Mouse (Mus musculus): ENCODE data around the gene Olfr622. TPM values are rescaled to one million over a fixed set of nuclear protein-coding genes. Genes with fewer than 3 reads are reported as not detected.

Gene Olfr622
- total and polyA plus RNA-seq, 3 experiments, result not detected

DNA sequence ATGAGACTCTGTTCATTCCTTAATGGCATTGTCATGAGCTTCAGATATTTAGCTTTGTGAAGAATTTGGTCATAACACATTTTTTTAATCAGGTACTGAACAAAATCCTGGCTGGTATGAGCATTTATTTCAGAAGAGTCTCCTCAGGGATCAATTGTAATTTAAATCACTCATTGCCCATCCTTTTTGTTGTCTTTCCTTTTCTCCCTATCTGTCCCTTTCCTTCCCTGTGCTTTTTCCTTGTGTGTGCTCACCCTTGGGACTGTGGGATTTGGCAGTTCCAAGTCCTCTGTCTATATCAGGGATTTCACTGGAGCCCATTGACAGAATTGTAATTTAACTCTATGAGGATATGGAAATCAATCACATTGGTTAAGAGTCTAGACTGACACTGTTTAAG, 21.1 kb upstream of the Olfr622 start, which contains the start of gene Olfr623:
Olfr623 (minus strand) TSS at position 101 of the 400 bp plus-strand sequence.
- Histone ChIP-seq H3K79me2 (replicated peaks; ENCODE audit: control insufficient read depth, extremely low read depth, insufficient read depth, poor library complexity, severe bottlenecking) (no peaks in the 10 kb centered on the region), H3K4me1 (ENCODE audit: control insufficient read depth in 1 of 2, insufficient read depth in 2 of 2) (no peaks in the 10 kb centered on the region)

DNA sequence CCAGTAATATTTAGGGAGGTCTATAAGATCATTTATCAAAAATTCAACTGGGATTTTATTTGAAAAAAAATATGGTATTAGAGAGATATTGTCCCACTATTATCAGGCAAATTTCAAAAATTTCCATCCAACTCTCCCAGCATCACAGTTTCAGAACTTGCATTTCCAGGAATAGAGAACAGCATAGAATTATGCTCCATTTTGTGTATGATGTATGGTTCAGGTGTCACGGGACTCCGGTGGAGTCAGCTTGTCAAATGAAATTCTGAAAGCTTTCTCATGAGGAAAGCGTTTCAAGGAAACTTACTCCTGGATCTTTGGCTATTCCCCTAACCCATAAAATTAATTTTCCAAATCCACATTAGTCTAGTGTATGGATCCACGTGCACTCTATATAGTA, 1.6 kb upstream of the Olfr622 start:
- no peak overlapping the region for H3K4me2 ChIP-seq (ENCODE audit: insufficient read depth, low read depth, poor library complexity, severe bottlenecking)
- H3K9ac ChIP-seq (ENCODE audit: insufficient read depth, low read depth), result no peak overlapping the region
- in situ Hi-C loops (cut with MboI; ENCODE audit: low pct_ligation_motif_present, low pct_unique_long_range_greater_than_20kb, low sequenced_read_pairs), result no loop called here
- H3K27me3 ChIP-seq (replicated peaks), result peaks cover 3% of the 10 kb centered on the region
- TF ChIP-seq CTCF (conservative IDR thresholded peaks at IDR 0.05 in 1 of 2, IDR thresholded peaks at IDR 0.05 in 1 of 2; ENCODE audit: low read depth in 2 of 2, low read length in 2 of 2) (no peak), TBP (conservative IDR thresholded peaks at IDR 0.05; ENCODE audit: low read depth, low read length) (no peak), PAX5 (IDR thresholded peaks at IDR 0.05; ENCODE audit: low read length) (no peak), ELF1 (IDR thresholded peaks at IDR 0.05; ENCODE audit: low read depth, low read length) (no peak), BHLHE40 (IDR thresholded peaks at IDR 0.05; ENCODE audit: low read depth, low read length) (no peak), MXI1 (IDR thresholded peaks at IDR 0.05; ENCODE audit: low read depth, low read length) (no peak), RAD21 (IDR thresholded peaks at IDR 0.05; ENCODE audit: low read depth, low read length) (no peak), CHD2 (IDR thresholded peaks at IDR 0.05; ENCODE audit: low read length) (no peak), TCF12 (IDR thresholded peaks at IDR 0.05; ENCODE audit: low read depth, low read length) (no peak), JUN (IDR thresholded peaks at IDR 0.05; ENCODE audit: insufficient read depth, low read depth, low read length) (no peak), MAFK (IDR thresholded peaks at IDR 0.05; ENCODE audit: insufficient replicate concordance, low read length) (no peak), RCOR1 (conservative IDR thresholded peaks at IDR 0.05; ENCODE audit: low read depth, low read length) (no peak), ZC3H11A (IDR thresholded peaks at IDR 0.05; ENCODE audit: low read depth, low read length) (no peak), POLR2AphosphoS2 (IDR thresholded peaks at IDR 0.05; ENCODE audit: low read depth, low read length) (no peak), MAZ (IDR thresholded peaks at IDR 0.05; ENCODE audit: low read depth, low read length) (no peak), POLR2A (IDR thresholded peaks at IDR 0.05; ENCODE audit: low read depth, low read length) (no peak), KAT2A (IDR thresholded peaks at IDR 0.05; ENCODE audit: insufficient replicate concordance, low read length) (no peak), NELFE (IDR thresholded peaks at IDR 0.05; ENCODE audit: low read depth, low read length) (no peak), UBTF (IDR thresholded peaks at IDR 0.05; ENCODE audit: low read depth, low read length) (no peak)
- H3K27ac ChIP-seq (ENCODE audit: insufficient read depth, low read depth), result no peak overlapping the region
- H3K36me3 ChIP-seq (replicated peaks in 1 of 2; ENCODE audit: control insufficient read depth in 1 of 2, insufficient read depth in 1 of 2, low read length in 1 of 2), result no peaks in the 10 kb centered on the region
- H3K79me2 ChIP-seq (replicated peaks; ENCODE audit: control insufficient read depth, extremely low read depth, insufficient read depth, poor library complexity, severe bottlenecking), result no peaks in the 10 kb centered on the region
- DNase-seq (ENCODE audit: extremely low read depth), result no peak
- dilution Hi-C loops (cut with MboI; ENCODE audit: extremely low pct_ligation_motif_present, extremely low pct_unique_long_range_greater_than_20kb, low sequenced_read_pairs), result no loop called here
- no peaks in the 10 kb centered on the region for H3K4me1 ChIP-seq (ENCODE audit: control insufficient read depth in 1 of 2, insufficient read depth in 2 of 2)
- H3K4me3 ChIP-seq (replicated peaks in 1 of 3; ENCODE audit: low read depth in 2 of 3, low read length in 2 of 3, poor library complexity in 1 of 3), result no peak overlapping the region
- no peaks in the 10 kb centered on the region for H3K9me3 ChIP-seq (replicated peaks; ENCODE audit: low read length)

More for the DNA sequence above, 21.1 kb upstream of the Olfr622 start, which contains the start of gene Olfr623:
- no peak within 1 kb of the TSS for H3K4me3 ChIP-seq (replicated peaks in 1 of 3; ENCODE audit: low read depth in 2 of 3, low read length in 2 of 3, poor library complexity in 1 of 3)
- DNase-seq (ENCODE audit: extremely low read depth), result no peak
- H3K4me2 ChIP-seq (ENCODE audit: insufficient read depth, low read depth, poor library complexity, severe bottlenecking), result no peak within 1 kb of the TSS
- H3K9me3 ChIP-seq (replicated peaks; ENCODE audit: low read length), result no peaks in the 10 kb centered on the region
- H3K36me3 ChIP-seq (replicated peaks in 1 of 2; ENCODE audit: control insufficient read depth in 1 of 2, insufficient read depth in 1 of 2, low read length in 1 of 2), result no peaks in the 10 kb centered on the region
- in situ Hi-C loops (cut with MboI; ENCODE audit: low pct_ligation_motif_present, low pct_unique_long_range_greater_than_20kb, low sequenced_read_pairs) (no loop called here), dilution Hi-C loops (cut with MboI; ENCODE audit: extremely low pct_ligation_motif_present, extremely low pct_unique_long_range_greater_than_20kb, low sequenced_read_pairs) (no loop called here)
- no peaks in the 10 kb centered on the region for H3K27me3 ChIP-seq (replicated peaks)
- H3K9ac ChIP-seq (ENCODE audit: insufficient read depth, low read depth), result no peak within 1 kb of the TSS
- H3K27ac ChIP-seq (ENCODE audit: insufficient read depth, low read depth), result no peak within 1 kb of the TSS
- TF ChIP-seq GABPA (IDR thresholded peaks at IDR 0.05; ENCODE audit: insufficient replicate concordance, low read depth, low read length), result no peak
- no peak for TF ChIP-seq USF1 (IDR thresholded peaks at IDR 0.05; ENCODE audit: low read depth, low read length)
- no peak for TF ChIP-seq TBP (conservative IDR thresholded peaks at IDR 0.05; ENCODE audit: low read depth, low read length)
- no peak for TF ChIP-seq ETS1 (conservative IDR thresholded peaks at IDR 0.05; ENCODE audit: low read depth, low read length)
- TF ChIP-seq IRF4 (IDR thresholded peaks at IDR 0.05; ENCODE audit: low read depth, low read length), result no peak
- no peak for TF ChIP-seq NELFE (IDR thresholded peaks at IDR 0.05; ENCODE audit: low read depth, low read length)
- TF ChIP-seq MEF2A (IDR thresholded peaks at IDR 0.05; ENCODE audit: borderline replicate concordance, low read depth, low read length), result no peak
- TF ChIP-seq ZC3H11A (IDR thresholded peaks at IDR 0.05; ENCODE audit: low read depth, low read length), result no peak
- no peak for TF ChIP-seq MAFK (IDR thresholded peaks at IDR 0.05; ENCODE audit: insufficient replicate concordance, low read length)
- TF ChIP-seq RCOR1 (conservative IDR thresholded peaks at IDR 0.05; ENCODE audit: low read depth, low read length), result no peak
- TF ChIP-seq HCFC1 (IDR thresholded peaks at IDR 0.05; ENCODE audit: low read depth, low read length), result no peak
- TF ChIP-seq MXI1 (IDR thresholded peaks at IDR 0.05; ENCODE audit: low read depth, low read length), result no peak
- TF ChIP-seq ELF1 (IDR thresholded peaks at IDR 0.05; ENCODE audit: low read depth, low read length), result no peak
- no peak for TF ChIP-seq SMC3 (IDR thresholded peaks at IDR 0.05; ENCODE audit: low read depth, low read length)
